8 mouse cellular contexts compared by ENCODE assay signal in the genomic region with DNA sequence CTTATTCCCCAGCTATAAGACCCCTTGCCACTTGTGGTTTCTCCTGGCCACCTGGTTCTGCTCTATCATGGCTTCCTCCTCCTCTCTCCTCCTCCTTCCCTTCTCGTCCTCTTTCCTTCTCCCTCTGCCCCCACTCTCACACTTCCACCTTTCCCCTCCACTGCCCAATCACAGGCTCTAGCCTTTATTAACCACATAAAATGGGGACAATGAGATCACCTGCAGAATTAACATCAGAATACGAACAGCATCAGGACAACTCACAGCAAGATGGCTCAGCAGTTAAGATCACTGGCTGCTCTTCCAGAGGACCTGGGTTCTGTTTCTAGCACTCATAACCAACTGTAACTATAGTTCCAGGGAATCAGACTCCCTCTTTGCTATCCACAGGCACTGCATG.
"Had no signal": no experiment of that assay in that cellular context is flagged by ENCODE, and none has a peak within 500 bp of the region (broad histone marks: within the 10 kb centered on the region; RNA-seq: fewer than 3 reads in every experiment).

No protein-coding gene starts in this region.

- DNase-seq: lung, adult 18-20 months; lung, postnatal 10 days; lung, postnatal 4 days; retina, postnatal 1 day; right cerebral cortex, adult 18-20 months; right cerebral cortex, postnatal 25 days; thymus, adult 2 months; thymus, postnatal 25 days had no signal
